Mouse (Mus musculus) left cerebral cortex, adult 2 months (tissue): ENCODE data around the gene Gtpbp8. TPM values are rescaled to one million over a fixed set of nuclear protein-coding genes. Genes with fewer than 3 reads are reported as not detected.

Experiments used
- DNase-seq, 2 experiments: peaks; one replicate each; pipeline ENCODE4 v3.0.0; 2021 to 2022; ENCODE audit warnings: low spot score in 2 of 2, mixed read lengths in 1 of 2; ENCODE audit errors: extremely low spot score in 1 of 2
- H3K27ac ChIP-seq: fragments of 200-600 bp; 2 replicates; pipeline ENCODE4 v1.8.1; 2022
- H3K4me3 ChIP-seq: fragments of 200-600 bp; 2 replicates; pipeline ENCODE4 v1.8.1; 2022
- CTCF ChIP-seq: fragments of 200-600 bp; IDR thresholded peaks from 2 replicates; pipeline ENCODE4 v1.8.1; 2022; ENCODE audit warnings: antibody characterized with exemption, mild to moderate bottlenecking, moderate library complexity
- intact Hi-C: fragments of 180-260 bp; cut with DNase I; formaldehyde crosslinking; loops from one replicate; pipeline ENCODE4 v1.15.1; 2025
- total RNA-seq, 2 experiments: library from RNA; stranded (reverse); gene quantifications; 2 replicates each; pipeline ENCODE4 v1.2.3; 2021

Gtpbp8 gene
- total RNA-seq, 2 experiments from 2014 or later: 24.4 to 25.7 TPM

- TF ChIP-seq CTCF: no peak
- H3K4me3 ChIP-seq: peak within 1 kb of the TSS; percentile 93
- intact Hi-C loops: loop anchor here (1.0 to 2.0 kb wide), 2 partner anchors 22 to 39 kb away; partner anchors contain the start of gene Gtpbp8
- H3K27ac ChIP-seq: peak within 1 kb of the TSS; percentile 95
- peak; percentile 93 to 96 for DNase-seq
Measured at GRCm38 (mm10) chr16:44724083-44724787, 21.9 kb downstream of the Gtpbp8 start, which contains the start of gene Nepro. Gene Nepro (plus strand): TSS chr16:44724301.

GRCm38 (mm10) chr16:44722666-44723065 is 23.5 kb downstream of the Gtpbp8 start:
- Histone ChIP-seq H3K27ac (no peak overlapping the region), H3K4me3 (no peak overlapping the region)
- no peak for TF ChIP-seq CTCF
- intact Hi-C loops: no loop called here
- no peak for DNase-seq

- TF ChIP-seq CTCF: peak; percentile 60
- H3K27ac ChIP-seq: no peak overlapping the region
- H3K4me3 ChIP-seq: no peak overlapping the region
- intact Hi-C loops: no loop called here
- no peak for DNase-seq
Measured at GRCm38 (mm10) chr16:44720518-44720917, 25.6 kb downstream of the Gtpbp8 start.

DNA sequence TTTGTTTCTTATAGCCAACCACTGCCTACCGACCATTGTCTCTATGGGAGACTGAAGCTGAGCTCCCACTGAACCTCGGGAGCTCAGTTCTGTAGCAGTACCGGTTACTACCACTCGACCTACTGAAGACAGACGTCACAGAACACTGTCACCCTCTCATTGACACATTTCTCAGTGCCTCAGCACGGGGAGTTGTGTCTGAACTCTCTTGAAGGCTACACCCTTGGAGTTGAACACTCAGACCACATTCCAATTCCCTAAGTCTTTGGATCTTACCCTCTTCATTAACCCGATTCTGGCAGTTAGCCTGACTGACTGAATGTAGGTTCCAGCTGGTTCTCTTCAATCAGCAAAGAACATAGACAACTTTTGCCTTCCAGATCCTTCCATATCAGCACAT is 26.8 kb downstream of the Gtpbp8 start:
- H3K4me3 ChIP-seq: no peak overlapping the region

DNA sequence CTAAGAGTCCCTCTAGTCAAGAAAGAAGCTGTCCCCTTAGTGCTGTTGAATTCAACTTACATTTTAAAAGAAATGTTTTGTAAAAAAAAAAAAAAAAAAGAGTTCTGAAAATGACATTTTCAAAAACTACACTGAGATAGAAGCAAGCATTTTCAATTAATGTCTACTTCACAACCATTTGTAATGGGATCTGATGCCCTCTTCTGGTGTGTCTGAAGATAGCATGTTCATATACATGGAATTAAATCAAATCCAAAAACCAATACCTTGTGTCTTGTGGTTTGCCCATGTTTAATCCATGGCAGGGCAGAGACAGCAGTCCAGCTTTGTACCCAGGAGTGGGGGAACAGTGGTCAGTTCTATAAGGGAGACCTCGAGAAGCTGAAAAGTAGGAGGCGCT is 28.3 kb downstream of the Gtpbp8 start:
- peak; percentile 58 for TF ChIP-seq CTCF
- intact Hi-C loops: loop anchor here (10.0 kb wide), 1 partner anchor 233 kb away; no protein-coding TSS in a partner anchor
- no peak overlapping the region for H3K4me3 ChIP-seq
- no peak for DNase-seq
- H3K27ac ChIP-seq: no peak overlapping the region

More for the DNA sequence above, 26.8 kb downstream of the Gtpbp8 start:
- TF ChIP-seq CTCF: no peak
- intact Hi-C loops: loop anchor here (10.0 kb wide), 1 partner anchor 235 kb away; no protein-coding TSS in a partner anchor
- no peak for DNase-seq
- H3K27ac ChIP-seq: no peak overlapping the region

GRCm38 (mm10) chr16:44717141-44717634 is 29.0 kb downstream of the Gtpbp8 start:
- H3K27ac ChIP-seq: peak overlapping the region; percentile 9; the same call in 1 of the 2 replicates
- DNase-seq: no peak

DNA sequence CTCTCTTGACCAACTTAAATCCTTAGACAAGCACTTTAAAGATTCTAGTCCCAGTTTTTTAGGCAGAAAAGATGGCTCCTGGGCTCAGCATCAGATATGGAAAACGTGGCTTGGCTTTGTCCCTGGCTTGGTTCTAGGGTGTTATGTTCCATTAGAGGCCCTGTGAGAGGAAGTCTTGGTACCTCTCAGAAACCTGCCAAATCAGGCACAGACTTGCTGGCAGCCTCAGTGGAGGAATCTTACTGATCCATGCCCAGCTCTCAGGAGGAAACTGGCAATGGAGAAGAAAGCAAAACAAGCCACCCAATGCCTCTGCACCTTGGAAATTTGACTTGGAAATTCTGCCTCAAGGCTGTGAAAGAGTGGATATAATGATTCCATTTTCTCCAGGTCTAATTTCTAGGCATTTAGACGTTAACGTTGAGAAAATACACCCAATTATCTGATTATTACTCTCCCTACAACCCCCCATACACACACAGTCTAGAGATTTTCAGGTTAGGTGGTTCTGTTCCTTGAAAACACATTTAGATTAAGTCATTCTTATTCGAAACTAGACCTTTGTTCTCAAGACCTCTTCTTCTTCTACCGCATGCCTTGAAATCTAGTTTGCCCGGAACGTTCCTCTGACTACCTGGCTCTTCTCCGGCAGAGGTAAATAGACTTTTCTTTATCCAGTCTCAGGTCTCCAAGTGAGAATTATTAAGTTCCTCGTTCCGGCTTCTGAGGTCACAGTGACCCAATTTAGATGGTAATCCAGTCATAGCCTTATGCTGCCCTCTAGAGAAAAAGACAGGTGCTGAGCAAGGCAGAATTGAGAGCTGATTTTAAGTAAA is 29.6 kb downstream of the Gtpbp8 start:
- peak overlapping the region; percentile 9 for H3K27ac ChIP-seq
- DNase-seq: no peak

More at GRCm38 (mm10) chr16:44717141-44717634, 29.0 kb downstream of the Gtpbp8 start:
- intact Hi-C loops: loop anchor here (10.0 kb wide), 1 partner anchor 232 kb away; no protein-coding TSS in a partner anchor
- H3K4me3 ChIP-seq: no peak overlapping the region
- no peak for TF ChIP-seq CTCF

DNA sequence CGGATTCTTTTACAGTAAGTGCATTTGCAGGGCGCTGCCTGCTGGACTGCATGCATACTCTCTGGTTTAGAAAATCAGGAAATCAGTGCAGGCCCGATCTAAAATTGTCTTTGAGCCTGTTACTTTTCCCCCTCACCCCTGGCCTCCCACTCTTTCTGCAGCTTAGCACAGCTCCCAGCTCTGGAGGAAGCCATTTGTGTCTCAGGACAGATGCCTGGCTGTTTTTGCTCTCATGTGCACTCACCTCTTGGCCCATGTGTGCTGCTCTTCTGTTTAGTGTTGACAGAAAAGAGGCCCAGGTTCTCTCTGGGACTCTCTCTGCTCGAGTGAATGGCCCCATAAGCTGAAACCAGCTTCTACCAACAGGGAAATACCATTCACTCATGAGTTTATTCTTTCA is 42.7 kb downstream of the Gtpbp8 start:
- Histone ChIP-seq H3K4me3 (no peak overlapping the region), H3K27ac (no peak overlapping the region)
- DNase-seq: no peak
- intact Hi-C loops: no loop called here
- no peak for TF ChIP-seq CTCF

More for the DNA sequence above, 29.6 kb downstream of the Gtpbp8 start:
- peak; percentile 80 for TF ChIP-seq CTCF
- intact Hi-C loops: loop anchor here (10.0 kb wide), 1 partner anchor 232 kb away; no protein-coding TSS in a partner anchor
- no peak overlapping the region for H3K4me3 ChIP-seq

DNA sequence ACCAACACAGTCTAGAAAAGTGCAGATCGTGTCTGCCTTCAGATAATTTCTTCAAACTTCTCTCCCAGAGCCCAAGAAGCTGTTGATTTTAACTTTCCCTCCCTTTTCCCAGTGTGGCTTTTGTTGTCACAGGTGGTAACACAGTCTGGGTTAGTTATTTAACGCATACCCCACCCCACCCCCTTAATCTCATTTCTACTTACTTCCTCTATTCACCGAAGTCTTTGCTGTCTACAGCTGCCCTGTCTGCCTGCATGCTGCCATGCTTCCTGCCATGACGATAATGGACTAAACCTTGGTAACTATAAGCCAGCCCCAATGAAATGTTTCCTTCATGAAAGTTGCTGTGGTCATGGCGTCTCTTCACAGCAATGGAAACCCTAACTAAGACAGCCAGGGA is 43.9 kb downstream of the Gtpbp8 start:
- H3K4me3 ChIP-seq: no peak overlapping the region
- no peak for TF ChIP-seq CTCF
- DNase-seq: no peak
- H3K27ac ChIP-seq: no peak overlapping the region
- intact Hi-C loops: no loop called here

DNA sequence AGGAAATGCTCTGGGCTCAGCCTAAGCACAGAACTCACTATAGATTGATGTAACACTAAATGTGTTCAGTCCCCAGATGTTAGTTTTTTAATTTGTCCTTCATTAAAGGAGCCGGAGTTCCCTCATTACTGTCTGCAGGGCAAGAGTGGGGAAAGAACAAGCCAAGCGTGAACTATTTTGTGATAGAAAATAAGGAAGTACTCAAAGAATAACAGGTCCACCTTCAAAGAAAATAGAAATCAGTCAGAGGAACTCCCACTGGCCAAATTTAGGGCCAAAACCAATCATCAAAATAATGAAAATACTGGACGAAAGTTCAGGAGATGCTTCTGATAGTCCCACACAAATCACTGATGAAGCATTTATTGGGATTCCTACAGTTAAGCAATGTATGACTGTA is 45.0 kb downstream of the Gtpbp8 start:
- intact Hi-C loops: no loop called here
- no peak for TF ChIP-seq CTCF

DNA sequence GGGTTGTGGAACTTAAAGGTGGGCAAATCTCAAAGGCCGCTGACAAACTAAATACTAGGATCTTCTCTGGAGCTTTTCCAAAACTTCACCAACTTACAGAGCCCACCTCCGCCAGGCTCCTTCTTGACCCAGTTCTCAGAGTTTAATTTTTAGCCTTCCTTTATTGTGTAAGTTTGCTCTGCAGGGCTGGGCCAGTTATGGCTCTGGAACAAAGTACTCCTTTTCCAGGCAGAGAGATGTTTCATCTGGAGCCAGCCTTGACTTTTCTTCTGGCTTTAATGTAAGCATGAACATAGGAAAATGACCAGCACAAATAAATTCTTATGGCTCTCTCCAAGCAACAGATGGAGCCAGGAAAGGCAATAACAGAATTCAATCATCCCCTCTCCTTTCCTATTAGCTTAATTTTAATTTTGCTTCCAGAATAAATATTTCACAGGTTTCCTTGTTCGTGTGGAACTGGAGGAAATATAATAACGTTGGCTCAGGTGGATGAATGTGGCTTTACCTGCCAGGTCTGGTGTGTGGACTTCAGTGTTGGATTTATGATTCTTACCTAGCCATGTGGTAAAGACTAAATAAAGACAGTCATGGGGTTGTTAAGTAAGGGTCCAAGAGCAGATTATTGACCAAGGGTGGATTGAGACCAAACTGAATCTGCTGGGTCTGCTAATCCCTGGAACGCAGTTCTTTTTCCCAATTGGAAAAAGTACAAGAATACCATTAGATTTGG is 48.5 kb downstream of the Gtpbp8 start:
- DNase-seq: no peak
- intact Hi-C loops: no loop called here
- no peak overlapping the region for H3K27ac ChIP-seq
- H3K4me3 ChIP-seq: no peak overlapping the region
- no peak for TF ChIP-seq CTCF

More for the DNA sequence above, 45.0 kb downstream of the Gtpbp8 start:
- Histone ChIP-seq H3K27ac (no peak overlapping the region), H3K4me3 (no peak overlapping the region)
- no peak for DNase-seq
